Mouse (Mus musculus) olfactory bulb, adult 2 months (tissue): ENCODE results near the gene Smg6.

Experiments used
- CTCF ChIP-seq: fragments of 200-500 bp; IDR thresholded peaks from 2 replicates; pipeline ENCODE4 v1.5.1; 2012; ENCODE audit warnings: low read depth, mild to moderate bottlenecking, low read length, moderate library complexity; ENCODE audit not compliant: insufficient read depth
- POLR2A ChIP-seq: fragments of 200-500 bp; IDR thresholded peaks from 2 replicates; pipeline ENCODE4 v1.6.1; 2012; ENCODE audit warnings: mild to moderate bottlenecking, low read depth, low read length, moderate library complexity; ENCODE audit not compliant: insufficient read depth

DNA sequence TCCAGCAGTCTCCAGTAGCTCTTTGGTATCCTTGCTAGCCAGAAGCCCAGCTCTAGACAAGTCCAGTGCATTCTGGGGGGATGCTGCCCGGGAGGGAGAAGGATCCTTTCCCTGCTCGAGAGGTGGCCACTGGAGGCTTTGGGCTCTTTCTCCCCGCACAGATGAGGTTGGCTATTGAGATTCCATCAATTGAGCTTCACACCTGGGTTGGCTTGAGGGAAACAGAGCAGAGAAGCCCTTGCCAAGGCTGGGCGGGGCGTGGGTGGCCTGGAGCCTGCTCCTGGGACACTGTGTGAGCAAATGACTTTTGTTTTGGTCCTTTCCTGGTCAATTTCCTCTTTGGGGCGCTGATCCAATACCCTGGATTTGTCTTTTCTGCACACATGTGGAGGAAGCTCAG, 270.5 kb downstream of the Smg6 start:
- no peak for TF ChIP-seq POLR2A
- no peak for TF ChIP-seq CTCF
